Mouse (Mus musculus): Measurements from ENCODE around the gene Zfp536. TPM values are rescaled to one million over a fixed set of nuclear protein-coding genes. Genes with fewer than 3 reads are reported as not detected.

Gene Zfp536
- polyA plus RNA-seq, 1 experiment from 2014 or later: 9.0 TPM

GRCm38 (mm10) chr7:37473311-37474084, 299.9 kb downstream of the Zfp536 start:
- 0 out of 2 replicates have a peak, but pooled peaks cover 6% of the 10 kb centered on the region for H3K4me1 ChIP-seq (ENCODE audit: insufficient read depth, low read length)
- no peaks in the 10 kb centered on the region for H3K36me3 ChIP-seq (ENCODE audit: insufficient read depth, low read length)
- 0 out of 2 replicates have a peak, but pooled peaks have one; percentile 54 for ATAC-seq (ENCODE audit: low FRiP score, low TSS enrichment)
- no peak overlapping the region for H3K27ac ChIP-seq (ENCODE audit: low read length)
- no peaks in the 10 kb centered on the region for H3K9me3 ChIP-seq (ENCODE audit: low read length)
- H3K4me2 ChIP-seq (replicated peaks; ENCODE audit: low read depth, low read length): no peak overlapping the region
- no peak overlapping the region for H3K9ac ChIP-seq (replicated peaks; ENCODE audit: low read length)
- H3K27me3 ChIP-seq (ENCODE audit: insufficient read depth, low read length): no peaks in the 10 kb centered on the region
- H3K4me3 ChIP-seq (ENCODE audit: low read length): no peak overlapping the region
- WGBS: 46% methylated on average over 24 of the region's 24 CpGs

DNA sequence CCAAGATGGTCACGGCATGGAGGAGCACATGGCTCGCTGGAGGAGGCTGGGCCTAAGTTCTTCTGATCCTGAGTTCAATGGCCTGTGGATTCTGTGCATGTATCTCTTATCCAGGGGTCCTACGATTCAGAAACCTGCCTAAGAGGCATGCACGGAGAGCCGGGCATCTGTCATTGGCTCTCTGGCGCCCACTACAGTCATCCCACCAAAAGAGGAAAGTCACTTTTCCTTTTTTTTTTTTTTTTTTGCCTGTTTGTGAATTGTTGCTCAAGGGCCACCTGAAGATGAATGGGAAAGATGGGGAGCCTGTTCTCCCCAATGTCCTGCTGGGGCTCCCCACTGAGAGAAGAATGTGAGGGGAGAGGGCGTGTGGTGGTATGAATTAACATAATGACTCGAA, 301.7 kb downstream of the Zfp536 start:
- H3K9ac ChIP-seq (replicated peaks; ENCODE audit: low read length): no peak overlapping the region
- ATAC-seq (ENCODE audit: low FRiP score, low TSS enrichment): no peak
- WGBS: 53% methylated on average over 8 of the region's 8 CpGs

DNA sequence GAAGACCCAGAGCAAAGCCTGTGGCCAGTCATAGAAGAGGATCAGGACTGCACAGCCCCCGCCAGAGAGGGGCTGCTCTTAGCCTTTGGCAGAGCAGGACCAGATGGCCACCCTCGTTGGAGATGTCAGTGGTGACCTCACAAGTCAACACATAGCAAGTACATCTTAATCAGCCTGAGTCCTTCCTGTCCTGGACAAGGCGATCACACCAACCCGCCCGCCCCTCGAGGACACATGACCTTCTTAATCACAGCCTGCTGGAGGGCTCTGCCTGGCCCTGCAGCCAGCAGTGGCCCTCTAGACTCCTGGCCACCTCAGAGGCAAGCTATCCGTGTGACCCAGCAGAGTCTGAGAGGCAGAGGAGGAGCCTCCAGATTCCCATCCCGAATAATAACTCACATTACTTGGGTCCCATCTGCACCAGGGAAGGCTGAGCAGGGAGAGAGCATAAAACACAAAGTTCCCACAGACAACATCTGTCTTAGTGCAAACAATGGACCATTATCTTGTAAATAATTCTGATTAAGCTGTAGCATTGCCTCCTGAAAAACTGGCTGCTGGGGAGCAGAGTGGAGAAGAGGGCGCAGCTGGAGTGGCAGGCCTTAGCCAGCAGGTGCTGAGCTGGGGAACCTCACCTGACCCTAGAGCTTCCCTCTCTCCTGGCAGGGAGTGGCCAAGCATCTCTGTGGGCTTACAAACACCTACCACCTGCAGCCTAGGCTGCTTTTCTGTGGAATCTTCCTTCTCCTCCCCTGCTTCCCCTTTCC, 306.8 kb downstream of the Zfp536 start:
- Histone ChIP-seq H3K9ac (replicated peaks; ENCODE audit: low read length) (no peak overlapping the region), H3K4me1 (ENCODE audit: insufficient read depth, low read length) (peaks cover 7% of the 10 kb centered on the region; the same call in 1 of the 2 replicates), H3K4me2 (replicated peaks; ENCODE audit: low read depth, low read length) (no peak overlapping the region), H3K36me3 (ENCODE audit: insufficient read depth, low read length) (no peaks in the 10 kb centered on the region), H3K4me3 (ENCODE audit: low read length) (no peak overlapping the region), H3K9me3 (ENCODE audit: low read length) (no peaks in the 10 kb centered on the region), H3K27ac (ENCODE audit: low read length) (no peak overlapping the region), H3K27me3 (ENCODE audit: insufficient read depth, low read length) (no peaks in the 10 kb centered on the region)
- 31% methylated on average over 9 of the region's 9 CpGs for WGBS
- ATAC-seq (ENCODE audit: low FRiP score, low TSS enrichment): peak; percentile 39; the same call in 1 of the 2 replicates

More for the DNA sequence above, 301.7 kb downstream of the Zfp536 start:
- Histone ChIP-seq H3K4me2 (replicated peaks; ENCODE audit: low read depth, low read length) (no peak overlapping the region), H3K27me3 (ENCODE audit: insufficient read depth, low read length) (no peaks in the 10 kb centered on the region), H3K27ac (ENCODE audit: low read length) (no peak overlapping the region), H3K36me3 (ENCODE audit: insufficient read depth, low read length) (no peaks in the 10 kb centered on the region), H3K4me3 (ENCODE audit: low read length) (no peak overlapping the region), H3K9me3 (ENCODE audit: low read length) (no peaks in the 10 kb centered on the region), H3K4me1 (ENCODE audit: insufficient read depth, low read length) (0 out of 2 replicates have a peak, but pooled peaks cover 6% of the 10 kb centered on the region)

DNA sequence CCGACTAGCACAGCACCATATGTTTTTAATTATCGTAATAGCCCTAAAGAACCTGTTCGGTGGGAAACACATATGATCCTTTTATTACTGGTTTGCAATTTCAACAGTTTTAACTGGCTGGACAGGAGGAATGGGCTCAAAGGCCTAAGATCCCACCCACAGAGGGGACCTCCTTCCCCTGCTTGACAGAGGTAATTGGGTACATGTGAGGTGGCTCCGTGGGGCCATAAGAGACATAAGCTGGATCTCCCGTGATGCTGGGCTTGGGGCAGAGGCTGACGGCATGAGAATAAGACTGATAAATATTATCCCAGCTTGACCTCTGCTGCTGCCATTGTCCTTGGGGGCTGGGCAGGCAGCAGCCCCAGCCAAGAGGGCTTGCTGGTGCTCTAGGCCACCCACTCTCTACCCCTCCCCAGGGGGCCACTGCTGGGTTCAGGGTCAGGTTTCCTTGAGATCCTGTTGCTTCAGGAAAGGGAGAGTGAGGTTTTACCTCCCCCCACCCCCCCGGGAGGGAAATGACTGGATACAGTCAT, 309.2 kb downstream of the Zfp536 start:
- Histone ChIP-seq H3K27ac (ENCODE audit: low read length) (no peak overlapping the region), H3K4me3 (ENCODE audit: low read length) (no peak overlapping the region), H3K27me3 (ENCODE audit: insufficient read depth, low read length) (no peaks in the 10 kb centered on the region), H3K9me3 (ENCODE audit: low read length) (no peaks in the 10 kb centered on the region), H3K9ac (replicated peaks; ENCODE audit: low read length) (no peak overlapping the region), H3K36me3 (ENCODE audit: insufficient read depth, low read length) (no peaks in the 10 kb centered on the region), H3K4me1 (ENCODE audit: insufficient read depth, low read length) (peaks cover 7% of the 10 kb centered on the region; the same call in 1 of the 2 replicates), H3K4me2 (replicated peaks; ENCODE audit: low read depth, low read length) (no peak overlapping the region)
- ATAC-seq (ENCODE audit: low FRiP score, low TSS enrichment): no peak
- 19% methylated on average over 7 of the region's 7 CpGs for WGBS

DNA sequence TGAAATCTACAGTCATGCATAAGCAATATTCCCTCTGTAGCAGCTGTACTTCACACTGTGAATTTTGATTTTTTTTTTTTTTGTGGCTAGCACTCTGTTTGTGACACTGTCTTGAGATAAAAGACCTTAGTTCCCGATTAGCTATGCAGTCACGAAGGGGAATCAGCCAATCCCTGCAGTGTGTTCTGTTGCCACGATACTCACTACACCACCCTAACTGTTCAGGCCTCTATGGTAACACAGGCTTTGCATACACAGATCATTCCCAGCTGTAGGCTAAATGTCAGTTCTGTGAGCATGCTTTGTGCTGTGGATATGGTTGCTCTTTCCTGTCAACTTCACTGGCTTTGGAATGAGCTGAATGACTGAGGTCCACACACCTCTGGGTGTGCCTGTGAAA, 325.9 kb downstream of the Zfp536 start:
- H3K9me3 ChIP-seq (ENCODE audit: low read length): peaks cover 10% of the 10 kb centered on the region
- H3K4me3 ChIP-seq (ENCODE audit: low read length): no peak overlapping the region
- H3K4me2 ChIP-seq (replicated peaks; ENCODE audit: low read depth, low read length): no peak overlapping the region
- H3K36me3 ChIP-seq (ENCODE audit: insufficient read depth, low read length): no peaks in the 10 kb centered on the region
- H3K4me1 ChIP-seq (ENCODE audit: insufficient read depth, low read length): no peaks in the 10 kb centered on the region
- H3K9ac ChIP-seq (replicated peaks; ENCODE audit: low read length): no peak overlapping the region
- no peaks in the 10 kb centered on the region for H3K27me3 ChIP-seq (ENCODE audit: insufficient read depth, low read length)
- WGBS: 91% methylated on average over 3 of the region's 3 CpGs
- H3K27ac ChIP-seq (ENCODE audit: low read length): no peak overlapping the region
- ATAC-seq (ENCODE audit: low FRiP score, low TSS enrichment): no peak

GRCm38 (mm10) chr7:37439912-37440311, 333.5 kb downstream of the Zfp536 start:
- Histone ChIP-seq H3K4me2 (replicated peaks; ENCODE audit: low read depth, low read length) (no peak overlapping the region), H3K9ac (replicated peaks; ENCODE audit: low read length) (no peak overlapping the region), H3K27ac (ENCODE audit: low read length) (no peak overlapping the region), H3K4me1 (ENCODE audit: insufficient read depth, low read length) (peaks cover 6% of the 10 kb centered on the region), H3K4me3 (ENCODE audit: low read length) (no peak overlapping the region), H3K9me3 (ENCODE audit: low read length) (peaks cover 9% of the 10 kb centered on the region), H3K36me3 (ENCODE audit: insufficient read depth, low read length) (no peaks in the 10 kb centered on the region), H3K27me3 (ENCODE audit: insufficient read depth, low read length) (no peaks in the 10 kb centered on the region)
- WGBS: 74% methylated on average over 13 of the region's 13 CpGs
- ATAC-seq (ENCODE audit: low FRiP score, low TSS enrichment): no peak

- no peak overlapping the region for H3K4me2 ChIP-seq (replicated peaks; ENCODE audit: low read depth, low read length)
- H3K4me1 ChIP-seq (ENCODE audit: insufficient read depth, low read length): peaks cover 6% of the 10 kb centered on the region
- peak; percentile 82 for ATAC-seq (ENCODE audit: low FRiP score, low TSS enrichment)
- no peak overlapping the region for H3K9ac ChIP-seq (replicated peaks; ENCODE audit: low read length)
- H3K4me3 ChIP-seq (ENCODE audit: low read length): no peak overlapping the region
- 42% methylated on average over 16 of the region's 16 CpGs for WGBS
- no peaks in the 10 kb centered on the region for H3K36me3 ChIP-seq (ENCODE audit: insufficient read depth, low read length)
- H3K27ac ChIP-seq (ENCODE audit: low read length): no peak overlapping the region
- peaks cover 4% of the 10 kb centered on the region for H3K9me3 ChIP-seq (ENCODE audit: low read length)
- no peaks in the 10 kb centered on the region for H3K27me3 ChIP-seq (ENCODE audit: insufficient read depth, low read length)
These were observed 334.2 kb downstream of the Zfp536 start for GRCm38 (mm10) chr7:37439117-37439844.

DNA sequence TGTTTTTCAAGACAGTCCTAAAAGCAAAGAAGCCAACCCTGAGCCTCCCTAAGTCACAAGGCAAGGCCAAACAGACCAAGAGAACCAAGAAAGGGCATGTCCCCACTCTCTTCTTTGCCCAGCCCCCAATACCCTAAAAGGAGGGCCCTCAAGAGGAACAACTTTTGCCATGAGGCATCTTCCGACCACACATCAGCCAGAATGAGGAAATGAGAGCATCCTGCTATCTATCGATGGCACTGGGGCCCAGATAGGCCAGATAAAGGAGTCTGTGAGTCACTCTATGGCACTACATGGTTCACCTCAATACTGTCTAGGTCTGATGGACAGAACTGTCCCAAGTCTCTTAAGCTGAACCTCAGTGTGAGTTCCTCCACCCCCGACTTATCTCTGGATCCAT, 335.6 kb downstream of the Zfp536 start:
- Histone ChIP-seq H3K27ac (ENCODE audit: low read length) (no peak overlapping the region), H3K36me3 (ENCODE audit: insufficient read depth, low read length) (no peaks in the 10 kb centered on the region), H3K4me3 (ENCODE audit: low read length) (no peak overlapping the region), H3K27me3 (ENCODE audit: insufficient read depth, low read length) (no peaks in the 10 kb centered on the region), H3K4me2 (replicated peaks; ENCODE audit: low read depth, low read length) (no peak overlapping the region), H3K4me1 (ENCODE audit: insufficient read depth, low read length) (peaks cover 6% of the 10 kb centered on the region), H3K9ac (replicated peaks; ENCODE audit: low read length) (no peak overlapping the region), H3K9me3 (ENCODE audit: low read length) (no peaks in the 10 kb centered on the region)
- 83% methylated on average over 3 of the region's 3 CpGs for WGBS
- no peak for ATAC-seq (ENCODE audit: low FRiP score, low TSS enrichment)

- Histone ChIP-seq H3K27ac (ENCODE audit: low read length) (no peak overlapping the region), H3K9me3 (ENCODE audit: low read length) (no peaks in the 10 kb centered on the region), H3K27me3 (ENCODE audit: insufficient read depth, low read length) (no peaks in the 10 kb centered on the region), H3K36me3 (ENCODE audit: insufficient read depth, low read length) (no peaks in the 10 kb centered on the region), H3K4me3 (ENCODE audit: low read length) (no peak overlapping the region), H3K4me2 (replicated peaks; ENCODE audit: low read depth, low read length) (no peak overlapping the region), H3K4me1 (ENCODE audit: insufficient read depth, low read length) (no peaks in the 10 kb centered on the region), H3K9ac (replicated peaks; ENCODE audit: low read length) (no peak overlapping the region)
- 27% methylated on average over 7 of the region's 7 CpGs for WGBS
- ATAC-seq (ENCODE audit: low FRiP score, low TSS enrichment): no peak
These were observed 340.3 kb downstream of the Zfp536 start for GRCm38 (mm10) chr7:37433156-37433555.

Measured in kidney, embryonic 16.5 days (tissue).